Mouse (Mus musculus) ovary, postnatal 10 days (tissue): ENCODE results near the gene Gm49425.

Source experiments
- DNase-seq: peaks from one replicate; pipeline ENCODE4 v3.0.0; 2022; ENCODE audit warnings: low spot score

The Gm49425 gene

DNA sequence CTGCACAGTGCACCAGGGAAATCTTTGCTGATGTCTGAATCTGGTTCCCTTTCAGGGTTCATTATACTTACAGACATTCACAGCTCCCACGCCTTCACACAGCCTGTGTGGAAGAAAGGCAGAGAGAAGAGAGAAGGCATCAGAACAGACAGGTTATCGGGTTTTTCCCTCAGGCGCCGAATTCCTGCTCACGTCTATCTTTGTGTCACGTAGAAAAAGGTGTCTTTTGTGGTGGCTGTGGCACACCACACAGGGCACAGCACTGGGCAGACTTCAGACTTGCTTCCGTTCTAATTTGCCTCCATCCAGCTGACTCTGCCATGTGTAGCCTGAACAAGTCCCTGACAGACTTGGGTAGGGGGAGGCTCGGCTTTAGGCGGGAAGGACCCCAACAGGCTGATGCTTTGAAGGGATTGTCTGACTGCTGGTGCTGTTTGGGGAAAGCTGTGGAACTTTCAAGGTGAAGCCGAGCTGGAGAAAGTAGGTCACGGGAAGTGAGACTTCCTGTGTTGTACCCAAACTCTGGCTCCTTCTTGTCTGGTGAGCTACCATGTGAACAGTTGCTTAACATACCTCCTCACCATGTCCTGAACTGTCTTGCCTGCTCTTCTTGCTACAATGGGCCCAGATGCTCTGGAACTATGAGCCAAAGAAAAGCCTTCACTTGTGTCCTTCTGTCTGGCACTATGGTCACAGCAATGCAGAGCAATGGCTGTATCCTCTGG, 31.0 kb downstream of the Gm49425 start:
- no peak for DNase-seq

DNA sequence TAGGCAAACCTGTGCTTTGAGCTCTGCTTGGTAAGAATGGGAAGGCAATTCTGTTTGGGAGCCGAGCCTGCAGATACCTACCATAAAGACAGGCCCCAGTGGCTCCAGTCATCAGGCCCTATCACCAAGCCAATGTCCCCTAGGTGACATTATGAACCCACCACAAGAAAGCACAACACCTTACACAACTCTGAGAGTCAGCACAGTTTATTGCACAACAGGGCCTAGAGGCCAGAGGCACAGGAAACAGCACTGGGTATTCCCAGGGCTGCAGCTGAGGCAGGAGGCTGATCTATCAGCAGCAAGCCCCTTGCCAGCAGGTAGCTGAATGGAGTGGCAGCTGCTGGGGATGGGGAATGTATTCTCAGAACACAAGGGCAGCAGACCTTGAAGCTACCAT, 32.1 kb downstream of the Gm49425 start:
- no peak for DNase-seq

DNA sequence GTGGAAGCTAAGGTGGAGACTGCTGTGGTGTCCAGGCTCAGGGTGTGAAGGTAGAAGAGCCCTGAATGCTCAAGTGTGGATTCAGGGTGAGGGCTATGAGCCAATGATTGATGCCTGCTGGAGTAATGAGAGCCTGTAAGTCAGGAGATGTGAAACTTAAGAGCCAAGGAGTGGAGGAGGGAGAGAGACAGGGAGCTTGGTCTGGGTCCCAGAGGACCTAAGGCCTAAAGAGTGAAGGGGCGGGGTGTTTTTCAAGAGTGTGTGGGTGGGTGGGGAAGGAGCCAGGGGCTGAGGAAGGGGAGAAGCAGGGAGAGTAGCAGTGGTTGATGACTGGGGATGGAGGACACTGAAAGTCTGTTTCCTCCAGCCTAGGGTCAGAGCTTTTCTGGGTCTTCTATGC, 33.4 kb downstream of the Gm49425 start:
- no peak for DNase-seq

DNA sequence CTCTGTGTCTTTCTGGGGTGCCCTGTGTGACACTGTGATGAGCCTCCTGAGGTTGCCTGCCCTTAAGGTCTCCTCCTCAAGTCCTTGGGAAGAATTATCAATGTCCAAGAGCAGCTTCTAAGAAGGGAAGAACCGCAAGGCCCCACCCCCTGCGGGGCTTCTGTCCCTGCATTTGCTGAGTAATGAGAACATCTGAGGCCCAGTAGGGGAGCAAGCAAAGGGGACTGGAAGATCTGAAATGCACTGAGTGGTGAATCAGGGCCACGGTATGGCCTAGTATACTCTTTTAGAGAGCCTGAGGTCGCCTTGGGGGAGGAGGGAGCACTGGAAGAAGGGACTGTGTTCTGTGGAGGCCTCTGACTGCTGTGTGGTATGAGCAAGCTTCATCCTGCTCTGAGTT, 35.0 kb downstream of the Gm49425 start:
- DNase-seq: no peak

DNA sequence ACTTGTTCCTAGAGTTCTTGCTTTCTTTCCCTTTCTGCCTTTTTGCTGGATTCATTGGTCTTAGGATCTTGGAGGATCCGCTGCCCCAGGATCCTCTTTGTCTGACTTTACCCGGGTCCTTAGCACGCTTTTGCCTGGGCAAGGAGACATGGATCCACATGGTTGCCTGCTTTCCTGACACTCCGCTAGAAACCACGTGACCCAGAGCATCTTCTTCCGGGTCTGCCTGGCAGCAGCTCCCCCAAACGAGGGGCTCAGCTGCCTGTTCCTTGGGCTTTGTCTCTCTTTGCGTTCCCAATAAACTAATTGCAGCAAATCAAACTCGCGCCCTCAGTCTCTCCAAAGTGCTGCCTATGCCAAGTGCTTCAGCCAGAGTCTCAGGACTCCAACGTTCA, 37.4 kb downstream of the Gm49425 start:
- no peak for DNase-seq

DNA sequence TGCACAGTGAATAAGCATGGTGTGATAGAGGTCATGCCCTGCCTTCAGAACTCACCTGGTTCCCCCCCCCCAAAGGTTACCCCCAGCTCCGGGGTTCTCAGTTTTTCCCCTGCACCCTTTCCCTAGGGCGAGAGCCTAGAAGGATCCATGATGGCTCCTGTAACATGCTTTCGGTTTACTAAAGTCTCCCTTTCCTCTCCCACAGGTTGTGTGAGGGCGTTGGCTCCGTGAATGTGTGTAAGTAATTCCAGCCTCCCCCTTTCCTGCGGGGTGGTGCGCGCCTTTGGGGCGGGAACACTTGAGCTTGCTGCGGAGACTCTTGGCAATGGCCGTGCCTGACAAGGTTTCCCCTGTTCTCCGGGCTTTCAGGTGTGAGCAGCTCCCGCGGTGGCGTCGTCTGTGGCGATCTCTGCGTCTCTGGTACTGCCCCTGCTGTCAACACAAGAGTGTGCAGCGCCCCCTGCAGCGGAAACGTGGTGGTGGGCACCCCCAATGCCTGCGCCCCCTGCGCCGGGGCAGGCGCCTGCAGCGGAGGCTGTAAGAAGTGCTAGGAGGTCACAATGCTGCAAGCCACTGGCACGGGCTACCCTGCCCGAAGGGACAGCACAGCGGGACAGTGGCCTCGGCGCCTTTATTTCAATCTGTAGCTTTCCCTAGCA, 37.9 kb downstream of the Gm49425 start:
- no peak for DNase-seq

DNA sequence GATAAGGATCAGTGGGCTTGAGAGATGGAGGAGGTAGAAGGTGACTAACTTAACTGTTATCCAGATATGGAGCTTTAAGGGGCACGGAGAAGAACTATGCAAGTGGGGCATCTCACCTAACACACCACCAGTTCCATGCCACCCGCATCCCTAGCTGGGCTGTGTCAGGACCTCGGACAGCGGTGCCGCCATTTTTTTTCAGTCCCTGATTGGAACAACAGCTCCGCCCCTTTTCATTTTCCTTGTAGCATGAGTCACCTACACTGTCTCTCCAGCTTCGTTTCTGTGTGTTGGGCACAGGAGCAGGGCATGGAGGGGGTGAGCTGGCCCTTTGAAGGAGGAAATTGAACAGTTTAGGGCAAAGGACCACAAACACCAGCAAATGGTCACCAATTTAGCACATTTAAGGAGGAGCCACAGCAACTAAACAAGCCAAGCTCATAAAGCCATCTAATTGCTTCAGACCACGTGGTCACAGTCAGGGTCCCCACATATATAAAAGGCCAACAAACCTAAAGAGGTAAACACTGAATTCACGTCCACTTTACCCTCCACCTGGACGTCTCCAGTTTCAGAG, 44.0 kb downstream of the Gm49425 start, which contains the start of gene Krt86:
Gene Krt86 (plus strand): TSS at position 527 of the 577 bp plus-strand sequence.
- DNase-seq: no peak

DNA sequence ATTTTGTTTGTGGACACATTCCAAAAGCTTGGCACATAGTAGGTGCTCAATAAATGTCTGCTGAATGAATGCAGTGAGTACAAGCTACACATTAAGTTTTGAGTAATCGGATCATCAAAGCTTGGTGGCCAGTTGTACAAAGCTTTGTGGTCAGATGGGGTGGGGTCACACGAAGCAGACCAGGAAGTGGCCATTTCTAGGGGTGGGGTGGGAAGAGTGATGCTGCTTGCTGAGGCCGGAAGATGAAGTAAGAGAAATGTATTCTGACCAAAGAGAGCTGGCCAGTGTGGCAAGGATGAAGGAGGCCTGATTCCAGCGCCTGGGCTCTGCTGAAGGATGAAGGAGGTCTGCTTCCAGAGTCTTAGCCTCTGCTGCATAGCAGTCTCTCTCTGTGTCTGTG, 48.0 kb downstream of the Gm49425 start:
- no peak for DNase-seq
